Mouse (Mus musculus) kidney, postnatal 0 days (tissue): ENCODE measurements at regions not wholly inside any gene's neighbourhood (a gene's known extent, or its start where the extent isn't known, plus 50 kb on each side); places are given as distances from the start of the nearest gene placed in this dataset.

Experiments used
- ATAC-seq: fragments of 200-750 bp; cut with Nextera tagmentation; replicated peaks from 2 replicates; pipeline ENCODE4 v1.8.0; 2017; ENCODE audit warnings: low read depth, moderate number of reproducible peaks, moderate TSS enrichment, moderate library complexity; ENCODE audit not compliant: low FRiP score
- DNase-seq: peaks from one replicate; pipeline ENCODE4 v3.0.0-alpha.2; 2016; ENCODE audit warnings: low spot score
- H3K27ac ChIP-seq: fragments of 300-500 bp; sonication (generic); 2 replicates; pipeline ENCODE4 v1.5.1; 2014; ENCODE audit warnings: mild to moderate bottlenecking
- H3K27me3 ChIP-seq: fragments of 300-500 bp; sonication (generic); 2 replicates; pipeline ENCODE4 v1.6.1; 2014; ENCODE audit warnings: low read length, mixed read lengths; ENCODE audit not compliant: insufficient read depth
- H3K36me3 ChIP-seq: fragments of 300-500 bp; sonication (generic); 2 replicates; pipeline ENCODE4 v1.6.1; 2014; ENCODE audit warnings: low read length, mixed read lengths; ENCODE audit not compliant: insufficient read depth
- H3K4me1 ChIP-seq: fragments of 300-500 bp; sonication (generic); replicated peaks from 2 replicates; pipeline ENCODE4 v1.6.1; 2014; ENCODE audit warnings: antibody characterized with exemption, low read length, mixed read lengths; ENCODE audit not compliant: insufficient read depth
- H3K4me2 ChIP-seq: fragments of 300-500 bp; sonication (generic); 2 replicates; pipeline ENCODE4 v1.6.1; 2014; ENCODE audit warnings: mild to moderate bottlenecking, low read length, moderate library complexity, mixed read lengths
- H3K4me3 ChIP-seq: fragments of 300-500 bp; sonication (generic); replicated peaks from 2 replicates; pipeline ENCODE4 v1.5.1; 2014; ENCODE audit warnings: low read depth, low read length
- H3K9ac ChIP-seq: fragments of 300-500 bp; sonication (generic); 2 replicates; pipeline ENCODE4 v1.6.1; 2014; ENCODE audit warnings: low read depth, low read length
- H3K9me3 ChIP-seq: fragments of 300-500 bp; sonication (generic); replicated peaks from 2 replicates; pipeline ENCODE4 v1.6.1; 2016; ENCODE audit warnings: low read length, inconsistent platforms, mixed read lengths
- CTCF ChIP-seq: IDR thresholded peaks from 2 replicates; pipeline ENCODE4 v1.5.1; 2016; ENCODE audit warnings: antibody characterized with exemption, low read depth, mild to moderate bottlenecking, moderate library complexity
- WGBS: fragments of 180-500 bp; shearing (Covaris S2); extraction: QIAGEN DNeasy Blood & Tissue Kit; methylation state at CpG from one replicate; pipeline ENCODE4 v1.1.7; 2014; 5-methylcytosine and 5-hydroxymethylcytosine counted together

DNA sequence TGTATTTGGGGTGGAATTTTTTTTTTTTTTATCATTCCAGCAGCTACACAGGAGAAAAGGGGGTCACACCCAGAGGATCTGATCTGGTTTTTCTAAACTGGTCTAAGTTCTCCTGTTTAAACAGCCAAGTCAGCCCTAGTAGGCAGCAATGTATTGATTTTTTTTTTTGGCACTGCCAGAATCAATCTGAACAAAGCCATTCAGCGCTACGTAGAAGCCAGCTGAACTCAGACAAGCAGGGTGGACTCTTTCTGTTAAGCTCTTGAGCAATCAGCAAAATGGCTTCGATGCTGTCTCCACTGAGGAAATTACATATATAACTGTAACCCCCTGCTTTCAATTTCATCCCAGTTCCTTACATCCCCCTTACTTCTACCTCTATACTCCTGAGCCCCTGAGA, 230.5 kb downstream of the Gm45692 start:
- no peak for TF ChIP-seq CTCF
- 93% methylated on average over 3 of the region's 3 CpGs for WGBS
- Histone ChIP-seq H3K9ac (no peak overlapping the region), H3K4me3 (no peak overlapping the region), H3K27me3 (0 out of 2 replicates have a peak, but pooled peaks cover 3% of the 10 kb centered on the region), H3K9me3 (no peaks in the 10 kb centered on the region), H3K27ac (no peak overlapping the region), H3K4me1 (peaks cover 14% of the 10 kb centered on the region; the same call in 1 of the 2 replicates), H3K4me2 (no peak overlapping the region), H3K36me3 (no peaks in the 10 kb centered on the region)
- no peak for ATAC-seq
- no peak for DNase-seq

DNA sequence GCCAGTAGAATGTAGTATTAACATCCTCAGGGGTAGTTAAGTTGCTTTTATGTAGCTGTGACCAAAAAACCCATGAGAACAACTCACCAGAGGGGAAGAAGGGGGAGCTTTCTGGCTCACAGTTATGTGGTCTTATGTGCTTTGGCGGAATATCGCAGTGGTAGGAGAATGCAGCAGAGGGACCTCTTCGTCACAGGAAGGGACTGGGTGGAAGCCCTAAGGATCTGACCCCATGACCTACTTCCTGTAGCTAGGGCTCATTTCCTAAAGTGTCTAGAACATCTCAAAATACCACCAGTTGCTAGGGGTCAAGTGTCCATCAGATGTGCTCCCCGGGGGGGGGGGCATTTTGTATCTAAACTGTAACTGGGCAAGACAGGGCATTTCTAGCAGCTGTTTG, 231.3 kb downstream of the Gm45692 start:
- no peak overlapping the region for H3K9ac ChIP-seq
- H3K27ac ChIP-seq: no peak overlapping the region
- no peak for TF ChIP-seq CTCF
- H3K4me2 ChIP-seq: no peak overlapping the region
- peak; percentile 57 for DNase-seq
- 54% methylated on average over 4 of the region's 4 CpGs for WGBS
- ATAC-seq: no peak
- H3K4me1 ChIP-seq: peaks cover 14% of the 10 kb centered on the region; the same call in 1 of the 2 replicates
- no peaks in the 10 kb centered on the region for H3K36me3 ChIP-seq
- H3K9me3 ChIP-seq: no peaks in the 10 kb centered on the region
- no peak overlapping the region for H3K4me3 ChIP-seq
- H3K27me3 ChIP-seq: 0 out of 2 replicates have a peak, but pooled peaks cover 3% of the 10 kb centered on the region

DNA sequence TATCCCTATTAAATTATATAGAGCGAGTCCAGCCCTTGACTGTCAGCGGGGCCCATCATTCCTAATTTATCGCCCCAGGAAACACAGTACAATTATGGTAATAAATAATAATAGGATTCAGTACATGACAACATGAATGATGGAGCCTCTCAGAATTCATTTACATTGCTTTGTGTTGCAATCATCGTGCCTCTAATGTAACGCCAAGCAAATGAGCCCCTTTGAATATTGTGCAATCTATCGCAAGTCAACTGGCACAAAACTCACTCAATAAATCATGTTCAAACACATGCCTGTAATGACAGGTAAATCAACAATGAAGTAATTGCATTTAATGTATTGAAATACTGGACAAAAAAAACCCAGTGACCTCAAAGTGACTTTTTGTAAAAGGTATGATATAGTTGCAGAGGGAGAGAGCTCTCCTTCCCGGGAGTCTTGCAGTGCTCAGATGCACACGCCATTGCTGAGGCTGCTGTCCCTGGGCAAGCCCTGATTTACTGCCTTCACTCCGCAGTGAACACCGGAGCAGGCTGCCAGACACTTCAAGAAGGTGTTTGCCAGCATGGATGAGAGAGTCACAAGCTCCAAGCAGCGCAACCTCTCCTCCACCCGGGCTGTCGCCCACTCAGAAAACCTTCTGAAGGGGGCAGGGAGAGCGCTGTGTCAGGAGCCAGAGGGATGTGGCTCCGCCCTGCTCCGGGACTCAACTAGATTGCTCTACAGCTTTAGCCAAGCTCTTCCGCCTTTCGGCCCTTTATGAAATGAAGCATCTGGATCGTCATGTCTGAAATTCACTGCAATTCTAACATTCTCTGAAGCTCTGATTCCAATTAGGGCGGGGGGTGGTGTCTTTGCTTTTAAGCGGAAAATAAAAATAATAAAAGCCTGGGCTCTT, 232.6 kb downstream of the Gm45692 start:
- no peaks in the 10 kb centered on the region for H3K36me3 ChIP-seq
- peaks cover 14% of the 10 kb centered on the region; the same call in 1 of the 2 replicates for H3K4me1 ChIP-seq
- H3K4me3 ChIP-seq: peak overlapping the region; percentile 17
- 0 out of 2 replicates have a peak, but pooled peaks cover 3% of the 10 kb centered on the region for H3K27me3 ChIP-seq
- ATAC-seq: peak; percentile 78
- no peaks in the 10 kb centered on the region for H3K9me3 ChIP-seq
- no peak overlapping the region for H3K9ac ChIP-seq
- no peak for TF ChIP-seq CTCF
- H3K27ac ChIP-seq: peak overlapping the region; percentile 88
- 8% methylated on average over 21 of the region's 21 CpGs for WGBS
- DNase-seq: peak; percentile 87
- peak overlapping the region; percentile 58 for H3K4me2 ChIP-seq

DNA sequence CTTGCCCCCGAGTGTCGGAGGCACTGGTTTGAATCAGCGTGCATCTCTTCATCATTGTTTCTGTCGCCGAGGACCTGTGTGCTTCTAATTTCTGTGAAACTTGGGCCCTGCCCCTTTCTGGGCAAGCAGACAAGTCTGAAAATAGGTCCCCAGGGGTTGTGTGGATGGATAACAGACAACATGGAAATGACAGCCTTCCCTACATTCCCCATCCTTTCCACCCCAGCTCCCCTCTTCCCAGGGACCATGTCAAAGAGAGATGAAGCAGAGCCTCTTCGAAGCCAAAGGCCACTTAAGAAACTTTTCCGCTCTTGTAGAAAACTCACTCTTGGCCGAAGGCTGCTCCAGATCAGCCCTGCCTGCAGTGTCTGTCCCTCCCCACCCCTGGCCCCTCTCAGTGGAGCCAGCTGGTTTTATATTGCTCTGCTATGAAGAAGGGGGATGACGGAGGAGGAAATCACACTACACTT, 233.2 kb downstream of the Gm45692 start:
- H3K4me1 ChIP-seq: peaks cover 14% of the 10 kb centered on the region; the same call in 1 of the 2 replicates
- ATAC-seq: peak; percentile 75
- peak overlapping the region; percentile 88 for H3K27ac ChIP-seq
- TF ChIP-seq CTCF: no peak
- H3K4me2 ChIP-seq: peak overlapping the region; percentile 58
- no peaks in the 10 kb centered on the region for H3K36me3 ChIP-seq
- H3K9me3 ChIP-seq: no peaks in the 10 kb centered on the region
- H3K27me3 ChIP-seq: 0 out of 2 replicates have a peak, but pooled peaks cover 3% of the 10 kb centered on the region
- peak; percentile 95 for DNase-seq
- no peak overlapping the region for H3K9ac ChIP-seq
- 20% methylated on average over 9 of the region's 9 CpGs for WGBS
- peak overlapping the region; percentile 17 for H3K4me3 ChIP-seq

DNA sequence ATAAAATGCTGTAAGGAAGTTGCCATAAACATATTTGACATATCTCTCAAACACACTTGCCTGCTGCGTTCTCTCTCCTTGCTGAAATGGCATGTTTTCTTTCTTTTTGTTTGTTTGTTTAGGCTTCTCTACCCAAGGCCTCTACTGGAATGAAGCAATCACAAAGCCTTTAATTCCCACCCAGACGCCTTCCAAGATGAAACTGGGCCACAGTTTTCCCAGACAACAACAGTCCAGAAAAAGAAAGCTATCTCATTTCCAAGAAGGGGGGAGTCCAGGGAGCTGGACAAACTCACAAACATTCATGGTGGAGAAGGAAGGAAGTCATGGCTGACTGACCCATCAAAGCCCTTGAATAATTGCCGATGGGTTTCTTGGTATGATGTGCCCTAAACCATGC, 234.1 kb downstream of the Gm45692 start:
- H3K9me3 ChIP-seq: no peaks in the 10 kb centered on the region
- no peaks in the 10 kb centered on the region for H3K36me3 ChIP-seq
- 0 out of 2 replicates have a peak, but pooled peaks cover 3% of the 10 kb centered on the region for H3K27me3 ChIP-seq
- 30% methylated on average over 3 of the region's 3 CpGs for WGBS
- peak overlapping the region; percentile 88 for H3K27ac ChIP-seq
- H3K9ac ChIP-seq: no peak overlapping the region
- H3K4me3 ChIP-seq: no peak overlapping the region
- TF ChIP-seq CTCF: no peak
- DNase-seq (peak; percentile 88), ATAC-seq (no peak)
- no peak overlapping the region for H3K4me2 ChIP-seq
- H3K4me1 ChIP-seq: peaks cover 14% of the 10 kb centered on the region; the same call in 1 of the 2 replicates

DNA sequence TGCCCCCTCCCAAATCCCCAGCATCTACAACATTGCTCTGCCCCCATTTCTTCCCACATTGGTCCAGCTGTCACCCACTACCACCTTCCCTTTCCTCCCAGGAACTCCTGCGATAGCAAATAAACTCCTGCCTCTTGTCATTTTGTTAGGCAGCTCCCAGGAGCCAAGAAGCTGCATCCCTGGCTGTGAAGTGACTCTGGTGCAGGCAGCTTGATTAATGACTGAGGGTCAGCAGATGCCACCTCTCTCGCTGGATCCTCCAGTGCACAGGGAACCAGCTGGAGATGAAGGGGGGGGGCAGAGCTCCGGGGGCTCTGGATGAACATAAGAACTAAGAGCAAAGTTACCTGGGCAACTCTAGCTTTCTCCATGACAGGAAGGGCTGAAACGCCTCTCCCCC, 235.2 kb downstream of the Gm45692 start:
- H3K4me2 ChIP-seq: no peak overlapping the region
- H3K4me3 ChIP-seq: no peak overlapping the region
- H3K9me3 ChIP-seq: no peaks in the 10 kb centered on the region
- WGBS: 10% methylated on average over 4 of the region's 4 CpGs
- H3K9ac ChIP-seq: no peak overlapping the region
- 0 out of 2 replicates have a peak, but pooled peaks cover 3% of the 10 kb centered on the region for H3K27me3 ChIP-seq
- peak; percentile 84 for DNase-seq
- peaks cover 14% of the 10 kb centered on the region; the same call in 1 of the 2 replicates for H3K4me1 ChIP-seq
- H3K27ac ChIP-seq: peak overlapping the region; percentile 88; the same call in 1 of the 2 replicates
- ATAC-seq: no peak
- TF ChIP-seq CTCF: no peak
- H3K36me3 ChIP-seq: no peaks in the 10 kb centered on the region
